Mouse (Mus musculus): ENCODE measurements around the gene Lmntd1.

The Lmntd1 gene

DNA sequence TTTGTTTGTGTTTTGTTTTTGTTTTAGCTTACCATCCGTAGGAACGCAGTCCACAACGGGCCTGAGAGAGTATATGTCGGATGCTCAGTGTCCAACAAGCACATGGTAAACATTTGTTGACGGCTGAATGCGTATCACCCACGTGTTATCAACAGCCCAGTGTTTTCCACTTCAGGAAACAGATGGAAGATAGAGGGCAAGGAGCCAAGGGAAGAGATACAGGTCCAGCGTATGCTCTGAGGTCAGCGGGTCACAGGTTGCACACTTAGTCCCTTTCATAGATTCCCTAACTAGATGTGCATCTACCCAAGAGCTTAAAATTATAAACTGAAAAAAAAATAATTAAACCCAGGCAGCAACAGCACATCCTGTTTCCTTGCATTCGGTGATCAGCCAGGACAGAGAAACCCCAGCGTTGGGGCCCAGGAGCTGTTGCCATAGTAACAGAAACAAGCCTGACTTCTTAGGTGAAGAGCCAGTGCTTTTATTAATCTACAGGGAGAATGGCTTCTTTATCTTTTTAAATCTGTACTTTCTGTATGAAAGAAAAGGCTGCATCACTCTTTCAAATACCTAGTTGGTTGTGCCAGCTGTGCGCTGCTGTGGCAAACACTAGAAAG lies 128.0 kb downstream of the Lmntd1 start:
- DNase-seq (ENCODE audit: low spot score), result no peak

DNA sequence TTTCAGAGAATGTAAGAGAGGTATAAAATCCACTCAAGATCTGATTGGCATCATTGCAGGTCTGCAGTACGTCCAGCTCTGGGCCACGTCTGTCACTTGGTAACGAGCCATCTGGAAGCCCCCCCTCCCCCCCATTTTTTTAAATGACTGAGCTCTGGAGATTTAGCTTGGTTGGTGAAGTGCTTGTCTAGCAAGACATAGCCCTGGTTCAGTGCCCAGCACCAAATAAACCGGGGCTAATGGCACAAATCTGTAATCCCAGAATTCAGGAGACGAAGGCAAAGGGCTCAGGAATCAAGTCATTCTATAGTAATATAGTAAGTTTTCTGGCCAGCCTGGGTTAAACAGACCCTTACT lies 130.8 kb downstream of the Lmntd1 start:
- no peak for DNase-seq (ENCODE audit: low spot score)

GRCm38 (mm10) chr6:145482656-145483317 lies 131.3 kb downstream of the Lmntd1 start:
- peak; percentile 38 for DNase-seq (ENCODE audit: low spot score)

- DNase-seq (ENCODE audit: low spot score), result no peak
Observed at GRCm38 (mm10) chr6:145481938-145482337, 132.2 kb downstream of the Lmntd1 start.

GRCm38 (mm10) chr6:145478821-145479271 lies 135.3 kb downstream of the Lmntd1 start:
- no peak for DNase-seq (ENCODE audit: low spot score)

DNA sequence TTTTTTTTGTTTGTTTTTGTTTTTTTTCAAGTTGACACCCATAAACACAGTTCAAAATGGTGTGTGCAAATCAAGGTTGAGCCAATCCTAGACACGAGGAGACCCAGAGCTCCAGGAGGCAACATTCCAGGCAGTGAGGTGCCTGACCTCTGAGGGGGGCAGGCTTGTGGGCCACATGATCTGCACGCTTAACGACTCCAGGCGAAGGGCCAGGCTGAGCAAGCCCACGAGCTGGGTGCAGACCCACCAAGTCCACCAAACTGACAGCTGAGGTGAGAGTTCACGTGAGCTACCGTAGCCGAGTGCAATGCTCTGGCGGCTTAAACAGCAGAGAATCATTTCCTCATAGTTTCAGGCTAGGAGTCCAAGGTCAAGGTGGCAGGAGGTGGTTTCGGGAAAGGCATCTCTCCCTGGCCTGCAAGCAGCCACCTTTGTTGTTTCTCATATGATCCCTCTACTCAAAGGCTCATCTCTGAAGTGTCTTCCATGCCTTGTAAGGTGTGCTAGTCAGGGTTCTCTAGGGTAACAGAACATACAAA lies 136.7 kb downstream of the Lmntd1 start:
- DNase-seq (ENCODE audit: low spot score), result no peak

DNA sequence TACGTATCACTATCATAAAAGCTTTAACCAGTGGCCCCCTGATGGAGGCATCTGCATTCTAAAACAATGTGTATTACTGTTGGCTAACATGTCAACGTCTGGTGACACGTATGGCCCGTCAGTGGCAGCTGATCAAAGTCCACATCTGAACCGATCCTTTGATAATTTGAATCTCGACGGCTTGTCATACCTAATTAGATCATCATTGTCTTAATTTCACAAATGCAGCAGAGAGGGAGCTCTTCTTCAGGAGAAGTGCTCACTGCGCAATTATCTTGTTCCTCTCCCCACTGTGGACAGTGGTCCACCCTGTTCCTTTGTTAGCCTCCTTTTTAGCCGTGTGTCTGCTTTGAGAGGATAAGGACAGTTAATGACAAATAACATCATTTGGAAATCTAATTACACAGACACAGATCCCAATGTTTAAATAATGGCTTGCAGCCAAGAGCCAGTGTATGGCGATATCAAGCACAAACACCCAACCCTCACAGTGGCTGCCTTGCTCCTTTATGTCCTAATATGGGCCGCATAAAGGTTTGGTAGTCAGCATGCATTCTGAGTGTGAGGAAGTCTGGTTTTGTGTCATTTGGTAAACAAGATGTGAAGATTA lies 142.4 kb downstream of the Lmntd1 start:
- no peak for DNase-seq (ENCODE audit: low spot score)

DNA sequence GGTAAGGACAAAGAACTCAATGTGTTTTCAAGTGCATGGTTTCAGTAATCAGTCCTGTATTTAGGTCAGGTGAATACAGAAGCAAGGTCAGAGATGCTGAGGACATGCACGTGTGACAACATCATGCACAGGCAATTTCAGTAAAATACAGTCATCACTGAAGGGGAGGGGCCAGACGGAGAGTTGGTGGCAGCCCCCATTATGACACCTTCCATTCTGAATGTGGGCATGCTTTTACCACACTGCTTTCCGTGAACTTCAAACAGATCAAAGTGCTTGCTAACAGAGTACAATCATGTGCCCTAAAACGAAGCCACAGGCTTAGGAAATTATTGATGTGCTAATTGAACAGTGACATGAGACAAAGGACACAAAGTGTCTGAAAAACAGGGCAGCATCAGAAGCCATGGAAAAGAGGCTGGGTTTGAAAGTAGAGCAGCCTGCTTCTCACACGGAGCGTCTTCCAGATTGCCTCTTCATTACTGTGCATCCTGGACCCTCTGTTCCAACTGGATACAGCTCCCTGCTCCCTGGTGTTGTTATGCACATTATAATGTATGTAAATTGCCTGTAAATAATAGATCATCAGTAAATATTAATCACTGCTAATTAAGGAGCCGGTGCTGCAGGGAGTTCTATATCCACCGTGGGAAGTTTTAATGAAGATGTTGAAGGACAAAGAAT lies 144.7 kb downstream of the Lmntd1 start:
- no peak for DNase-seq (ENCODE audit: low spot score)

GRCm38 (mm10) chr6:145464027-145464426 lies 150.1 kb downstream of the Lmntd1 start:
- no peak for DNase-seq (ENCODE audit: low spot score)

- no peak for DNase-seq (ENCODE audit: low spot score)
Observed at GRCm38 (mm10) chr6:145462677-145463245, 151.4 kb downstream of the Lmntd1 start.

GRCm38 (mm10) chr6:145457066-145457465 lies 157.1 kb downstream of the Lmntd1 start:
- no peak for DNase-seq (ENCODE audit: low spot score)

DNA sequence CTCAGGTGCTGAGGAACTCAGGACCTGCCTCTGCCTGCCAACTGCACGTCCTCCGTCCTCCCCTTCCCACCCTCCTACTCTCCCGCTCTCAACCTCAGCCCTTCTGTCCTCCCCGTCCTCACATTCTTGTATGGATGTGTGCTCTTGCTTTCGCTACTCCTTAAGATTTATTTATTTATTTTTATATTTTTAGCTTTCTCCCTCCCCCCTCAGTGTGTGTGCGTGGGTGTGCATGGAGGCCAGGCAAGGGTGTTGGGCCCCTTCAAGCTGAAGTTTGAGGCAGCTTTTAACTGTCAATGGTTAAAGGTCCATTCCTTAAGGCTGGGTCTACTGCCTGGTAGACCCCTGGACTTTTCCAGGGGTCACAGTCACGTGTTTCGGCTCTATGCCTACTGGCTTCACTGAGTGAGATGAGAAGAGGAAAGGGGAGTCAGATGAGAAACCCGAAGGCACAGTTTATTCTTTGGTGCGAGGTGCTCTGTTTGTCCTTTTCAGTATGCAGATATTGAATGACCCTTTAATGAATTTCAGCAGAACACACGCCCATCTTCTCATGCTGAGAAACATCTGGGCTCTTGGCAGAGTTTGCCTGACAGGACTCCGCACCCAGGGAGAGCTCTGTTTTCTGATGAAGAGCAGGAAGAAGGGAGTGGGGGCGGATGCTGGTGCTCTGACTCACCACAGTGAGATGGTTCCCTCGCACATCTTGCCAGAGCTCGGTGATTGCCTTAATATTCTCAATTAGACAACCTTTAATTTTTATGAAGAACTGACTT lies 163.3 kb downstream of the Lmntd1 start:
- peak; percentile 29 for DNase-seq (ENCODE audit: low spot score)

DNA sequence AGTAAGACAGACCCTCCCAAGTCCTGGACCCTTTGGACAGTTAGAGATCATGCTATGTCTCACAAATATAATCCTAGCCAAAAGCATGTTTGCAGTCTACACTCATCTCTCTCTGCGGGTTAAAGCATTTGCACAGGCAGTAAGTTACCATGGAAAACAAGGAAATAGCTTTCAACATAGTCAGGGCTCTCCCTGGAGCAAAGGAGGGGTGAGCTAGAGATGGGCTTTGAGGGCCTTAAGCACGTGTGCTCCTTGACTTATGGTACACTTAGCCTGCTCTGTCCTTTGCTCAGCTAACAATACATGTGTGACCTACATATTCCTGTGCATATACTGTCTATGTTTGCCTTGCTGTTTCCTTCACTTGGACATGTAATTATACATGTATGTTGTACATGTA lies 165.8 kb downstream of the Lmntd1 start:
- no peak for DNase-seq (ENCODE audit: low spot score)

DNA sequence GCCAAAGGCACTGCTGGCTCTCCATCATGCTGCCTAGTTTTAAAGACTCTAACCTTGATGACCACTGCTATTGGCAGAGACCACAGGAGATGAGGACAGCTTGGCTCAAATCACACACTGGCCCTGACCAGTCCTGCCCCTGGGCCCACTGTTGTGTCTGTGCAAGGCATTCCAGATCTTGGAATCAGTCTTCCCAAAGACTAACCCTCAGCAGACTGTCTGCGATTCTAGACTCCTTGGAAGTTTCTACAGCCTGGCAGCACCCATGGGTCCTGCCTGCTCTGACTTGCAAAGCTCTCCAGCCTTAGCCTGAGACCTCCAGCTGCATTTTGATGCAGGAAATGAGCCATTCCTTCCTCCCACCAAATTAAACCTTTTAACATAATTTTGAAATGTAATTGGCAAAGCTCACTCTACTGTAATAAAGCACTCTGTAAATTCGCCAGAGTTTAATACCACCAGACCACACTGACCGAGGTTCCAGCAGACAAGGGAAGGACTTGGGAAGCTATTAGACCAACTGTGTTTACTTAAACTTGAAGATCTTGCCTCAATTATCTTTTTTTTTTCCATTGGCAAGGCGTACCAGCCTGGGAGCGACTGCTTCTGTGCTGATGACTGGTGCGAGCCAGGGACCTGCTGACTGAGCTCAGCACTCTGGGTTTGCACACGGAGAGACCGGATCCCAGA lies 168.2 kb downstream of the Lmntd1 start:
- DNase-seq (ENCODE audit: low spot score), result no peak

DNA sequence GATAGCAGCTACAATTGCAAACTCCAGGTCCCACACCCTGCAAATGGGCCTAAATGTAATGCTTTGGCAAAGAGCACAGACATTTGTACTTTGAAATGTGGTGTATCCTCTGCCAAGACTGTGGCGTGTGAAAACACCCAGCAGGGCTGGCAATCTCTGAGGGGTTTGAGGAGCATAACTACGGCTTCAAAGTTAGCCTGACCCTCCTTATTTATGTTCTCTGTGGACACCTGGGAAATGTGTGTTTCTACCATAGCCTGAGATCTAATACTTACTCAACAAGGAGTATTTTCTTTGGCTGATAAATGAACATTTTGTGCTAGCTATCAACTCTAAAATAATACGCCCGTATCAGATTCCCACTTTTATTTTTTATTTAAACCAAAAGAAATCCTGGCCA lies 168.7 kb downstream of the Lmntd1 start:
- DNase-seq (ENCODE audit: low spot score), result no peak

GRCm38 (mm10) chr6:145442786-145443185 lies 171.3 kb downstream of the Lmntd1 start:
- no peak for DNase-seq (ENCODE audit: low spot score)

GRCm38 (mm10) chr6:145441416-145442110 lies 172.6 kb downstream of the Lmntd1 start:
- peak; percentile 22 for DNase-seq (ENCODE audit: low spot score)

GRCm38 (mm10) chr6:145438851-145439250 lies 175.3 kb downstream of the Lmntd1 start:
- DNase-seq (ENCODE audit: low spot score), result no peak

DNA sequence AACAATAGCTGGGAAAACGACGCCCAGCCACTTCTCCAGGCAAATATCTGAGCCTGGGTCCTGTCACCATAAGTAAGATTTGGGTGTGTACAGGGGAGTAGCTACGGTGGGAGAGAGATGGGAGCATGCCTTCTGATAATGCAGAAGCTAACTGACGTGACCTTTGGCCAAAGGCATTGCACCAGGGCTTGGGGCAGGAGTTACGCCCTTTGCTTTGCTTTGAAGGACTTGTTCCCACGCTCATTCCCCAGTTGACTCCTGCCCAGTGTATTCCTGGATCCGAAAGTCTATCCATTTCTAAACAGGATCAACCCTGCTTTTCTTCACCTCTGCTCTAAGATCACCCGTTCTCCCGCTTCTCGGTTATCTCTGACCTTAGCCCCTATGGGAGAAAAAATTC lies 178.4 kb downstream of the Lmntd1 start:
- DNase-seq (ENCODE audit: low spot score), result no peak

- DNase-seq (ENCODE audit: low spot score), result no peak
Observed at GRCm38 (mm10) chr6:145435156-145435555, 179.0 kb downstream of the Lmntd1 start.
